Mouse (Mus musculus) central nervous system, embryonic 18 days (tissue): ENCODE results near the gene Zfp202. TPM values are rescaled to one million over a fixed set of nuclear protein-coding genes. Genes with fewer than 3 reads are reported as not detected.

ENCODE experiments used
- polyA plus RNA-seq: library from polyadenylated mRNA; depleted of rRNA; stranded (reverse); fragments of >200 nt; gene quantifications from 2 replicates; pipeline ENCODE4 v1.2.3, GENCODE M21; 2012; rRNA removed

Zfp202 gene
- polyA plus RNA-seq: 8.5 and 8.9 TPM in 2 replicates

DNA sequence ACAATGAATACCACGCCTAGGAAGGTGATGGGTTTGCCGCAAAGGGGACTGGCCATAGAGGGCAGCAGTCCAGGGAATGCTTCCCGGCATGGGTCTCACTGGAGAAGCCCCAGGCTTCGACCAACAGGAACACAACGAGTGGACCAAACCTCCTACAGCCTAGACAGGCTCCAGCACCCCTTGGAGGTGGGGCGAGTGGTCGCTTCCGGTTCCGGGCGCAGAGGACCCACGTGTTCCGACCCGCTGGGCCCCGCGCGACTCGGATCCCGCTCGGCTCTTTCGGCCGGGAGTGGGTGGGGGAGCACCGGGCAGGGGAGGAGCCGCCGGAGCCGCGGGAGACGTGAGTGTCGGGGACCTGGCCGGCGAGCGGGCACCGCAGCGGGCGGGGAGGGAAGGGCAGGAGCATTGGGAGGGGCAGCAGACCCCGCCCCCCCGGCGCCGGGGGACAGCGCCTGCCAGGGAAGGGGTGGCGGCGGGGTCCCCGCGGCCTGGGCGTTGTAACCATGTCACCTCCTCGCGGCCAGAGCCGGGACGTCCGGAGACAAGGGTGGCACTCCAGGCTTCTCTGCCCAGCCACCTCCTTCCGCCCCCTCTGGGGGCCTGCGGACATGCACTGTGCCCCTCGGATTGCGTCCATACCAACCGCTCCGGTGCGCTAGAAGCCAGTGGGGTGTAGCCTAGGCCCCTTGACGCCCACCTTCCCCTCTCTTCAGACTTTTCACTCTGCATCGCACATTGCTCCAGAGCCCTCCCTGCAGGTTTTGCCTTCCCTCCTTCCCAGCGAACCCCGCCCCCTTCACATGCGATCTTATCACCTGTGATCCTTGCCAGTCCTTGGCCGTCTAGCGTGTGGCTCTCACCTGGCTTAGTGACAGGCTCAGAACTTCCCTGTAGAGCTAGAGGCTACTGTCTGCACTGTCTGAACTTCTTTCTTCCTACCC, at the start of gene Zfp202:
Gene Zfp202 (plus strand): TSS at position 219 of the 941 bp plus-strand sequence.

DNA sequence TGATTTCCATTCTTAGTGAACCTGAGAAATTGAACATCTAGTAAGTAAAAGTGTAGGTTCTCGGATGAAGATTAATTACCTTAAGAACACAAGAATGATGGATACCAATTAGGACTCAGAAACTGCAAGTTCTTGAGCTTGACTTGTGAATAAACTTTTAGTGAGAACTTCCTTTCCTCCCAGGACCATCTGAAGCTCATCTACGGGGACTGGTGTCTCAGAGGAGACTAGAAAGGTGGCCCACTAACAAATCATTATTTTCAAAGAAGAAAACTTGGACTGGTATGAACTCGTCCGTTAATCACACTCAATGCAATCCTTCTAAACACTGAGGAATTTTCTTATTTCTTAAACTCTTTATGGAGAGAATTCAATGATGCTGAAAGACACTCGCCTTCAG, 11.5 kb upstream of the Zfp202 start, which contains the start of gene Olfr986:
Gene Olfr986 (plus strand): TSS at position 301 of the 400 bp plus-strand sequence.

Other genes with a start within 250 kb of the Zfp202 start
- 0.04 and 0.09 TPM in 2 replicates for gene Olfr975, start 240.3 kb upstream of the Zfp202 start, polyA plus RNA-seq
- gene Olfr976, start 231.2 kb upstream of the Zfp202 start, polyA plus RNA-seq: not detected in 2 replicates
- not detected in 2 replicates for gene Olfr978, start 200.2 kb upstream of the Zfp202 start, polyA plus RNA-seq
- not detected in 2 replicates for gene Olfr979, start 188.9 kb upstream of the Zfp202 start, polyA plus RNA-seq
- not detected in 2 replicates for gene Olfr980, start 182.7 kb upstream of the Zfp202 start, polyA plus RNA-seq
- gene Olfr981, start 170.9 kb upstream of the Zfp202 start, polyA plus RNA-seq: not detected in 2 replicates
- not detected in 2 replicates for gene Olfr982, start 118.5 kb upstream of the Zfp202 start, polyA plus RNA-seq
- gene Olfr983, start 98.7 kb upstream of the Zfp202 start, polyA plus RNA-seq: not detected in 2 replicates
- gene Olfr984, start 78.1 kb upstream of the Zfp202 start, polyA plus RNA-seq: not detected in 2 replicates
- not detected in 2 replicates for gene Olfr985, start 62.1 kb upstream of the Zfp202 start, polyA plus RNA-seq
- not detected in 2 replicates for gene Tmem225, start 44.2 kb upstream of the Zfp202 start, polyA plus RNA-seq
- gene Olfr986, start 11.4 kb upstream of the Zfp202 start, polyA plus RNA-seq: not detected in 2 replicates
- 153 and 155 TPM in 2 replicates for gene Scn3b, start 76.9 kb downstream of the Zfp202 start, polyA plus RNA-seq